Mouse (Mus musculus): ENCODE results near the gene Bcas3.

The Bcas3 gene

DNA sequence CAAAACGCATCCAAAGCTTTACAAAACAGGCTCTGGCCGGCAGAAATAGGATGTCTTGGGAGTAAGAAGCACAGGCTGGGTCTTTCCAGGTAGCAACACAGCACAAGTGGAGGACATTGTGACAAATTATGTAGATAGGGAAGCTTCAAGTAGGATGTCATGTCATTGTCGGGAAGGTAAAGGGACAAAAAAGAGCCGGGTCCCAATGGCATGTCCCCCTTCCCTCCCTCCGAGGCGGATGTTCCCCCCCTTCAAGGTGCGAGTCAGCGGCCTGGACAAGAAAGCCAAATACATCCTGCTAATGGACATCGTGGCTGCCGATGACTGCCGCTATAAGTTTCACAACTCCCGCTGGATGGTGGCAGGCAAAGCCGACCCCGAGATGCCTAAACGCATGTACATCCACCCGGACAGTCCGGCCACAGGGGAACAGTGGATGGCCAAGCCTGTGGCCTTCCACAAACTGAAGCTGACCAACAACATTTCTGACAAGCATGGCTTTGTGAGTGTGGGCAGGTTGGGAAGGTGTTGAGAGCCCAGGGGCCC, 481.5 kb downstream of the Bcas3 start:
- no peak for DNase-seq

- no peak for DNase-seq
Observed at GRCm38 (mm10) chr11:85835001-85835752, 482.2 kb downstream of the Bcas3 start.

DNA sequence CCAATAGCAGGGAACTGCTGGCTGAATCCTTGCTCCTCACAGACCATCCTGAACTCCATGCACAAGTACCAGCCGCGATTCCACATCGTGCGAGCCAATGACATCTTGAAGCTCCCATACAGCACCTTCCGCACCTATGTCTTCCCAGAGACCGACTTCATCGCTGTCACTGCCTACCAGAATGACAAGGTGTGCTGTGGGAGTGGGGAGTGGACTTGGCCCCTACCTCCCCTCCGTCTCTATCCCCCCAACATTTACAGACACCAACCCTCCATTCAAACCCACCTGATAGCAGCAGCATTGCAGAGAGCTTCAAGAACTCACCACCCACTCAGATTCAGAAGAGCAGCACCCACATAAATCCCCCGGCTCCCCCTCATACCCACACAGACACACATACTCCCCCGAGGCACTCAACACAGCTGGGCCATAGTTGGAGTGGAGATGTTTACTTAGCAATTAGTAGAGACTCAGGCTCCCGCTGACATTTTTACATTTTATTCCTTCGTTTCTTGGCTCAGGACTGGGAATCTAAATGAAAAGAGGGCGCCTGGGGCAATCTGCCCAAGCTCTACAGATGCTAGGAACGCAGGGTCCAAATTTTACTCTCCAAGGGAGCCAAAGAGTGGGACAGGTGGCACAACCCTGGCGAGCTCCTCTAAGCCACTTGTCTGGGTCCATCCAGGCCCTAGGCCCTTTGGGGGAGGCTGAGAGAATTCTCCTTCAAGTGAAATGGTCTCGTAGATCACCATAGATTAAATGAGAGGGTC, 483.0 kb downstream of the Bcas3 start:
- DNase-seq: peak in 1 of 2 experiments; percentile 12

GRCm38 (mm10) chr11:85836523-85837290, 483.7 kb downstream of the Bcas3 start:
- peak in 1 of 2 experiments; percentile 44 for DNase-seq

DNA sequence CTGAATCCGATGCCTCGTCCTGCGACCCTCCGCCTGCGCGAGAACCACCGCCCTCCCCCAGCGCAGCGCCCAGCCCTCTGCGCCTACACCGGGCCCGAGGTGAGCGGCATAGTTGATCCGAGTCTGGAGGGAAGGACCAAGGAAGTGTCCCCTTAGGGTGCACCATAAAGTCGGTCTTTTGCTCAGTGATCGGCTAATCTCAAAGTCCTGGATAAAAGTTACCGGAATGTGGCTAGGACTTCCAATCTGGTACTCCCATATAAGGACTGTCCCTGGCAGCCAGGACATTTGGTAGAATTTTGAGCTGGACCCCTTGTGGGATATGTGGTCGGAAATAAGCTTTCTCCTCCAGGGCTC, 484.3 kb downstream of the Bcas3 start:
- DNase-seq: no peak

GRCm38 (mm10) chr11:85837648-85838423, 484.9 kb downstream of the Bcas3 start:
- peak in 1 of 2 experiments; percentile 41 for DNase-seq

GRCm38 (mm10) chr11:85838424-85839257, 485.7 kb downstream of the Bcas3 start:
- DNase-seq: peak in 1 of 2 experiments; percentile 4

- peak in 1 of 2 experiments; percentile 5 for DNase-seq
Observed at GRCm38 (mm10) chr11:85839258-85840030, 486.5 kb downstream of the Bcas3 start.

- DNase-seq: peak in 1 of 2 experiments; percentile 9
Observed at GRCm38 (mm10) chr11:85840031-85840802, 487.2 kb downstream of the Bcas3 start.

DNA sequence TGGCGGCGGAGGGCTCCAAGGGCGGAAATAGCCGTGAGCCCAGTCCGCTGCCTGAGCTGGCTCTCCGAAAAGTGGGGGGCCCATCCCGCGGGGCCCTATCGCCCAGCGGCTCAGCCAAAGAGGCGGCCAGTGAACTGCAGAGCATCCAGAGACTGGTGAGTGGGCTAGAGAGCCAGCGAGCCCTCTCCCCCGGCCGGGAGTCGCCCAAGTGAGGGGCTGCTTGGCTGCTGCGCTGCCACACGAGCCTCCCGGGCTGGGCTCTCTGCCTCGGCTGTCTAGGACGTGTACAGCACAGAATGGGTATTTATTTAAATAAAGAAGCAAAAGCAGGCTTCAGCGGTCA, 487.8 kb downstream of the Bcas3 start:
- DNase-seq: no peak

GRCm38 (mm10) chr11:85841211-85841681, 488.3 kb downstream of the Bcas3 start:
- DNase-seq: no peak

DNA sequence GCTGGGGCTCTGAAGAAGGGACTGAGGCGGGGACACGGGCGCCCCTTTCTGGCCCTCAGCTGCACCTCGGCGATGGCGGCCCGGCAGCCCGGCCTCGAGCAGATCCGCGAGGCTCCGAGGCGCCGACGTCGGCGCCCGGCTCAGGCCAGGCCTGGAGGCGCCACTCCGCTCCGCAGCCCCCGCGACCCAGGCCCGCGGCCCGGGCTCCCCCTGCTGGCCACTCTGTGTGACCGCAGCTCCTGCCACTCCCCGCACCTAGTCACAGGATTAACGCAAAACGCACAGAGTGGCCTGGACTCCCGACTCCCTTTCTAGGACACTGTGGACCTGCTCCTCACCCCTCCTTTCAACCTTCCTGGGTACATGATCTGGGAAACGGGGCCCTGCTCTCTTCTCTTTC, 489.0 kb downstream of the Bcas3 start:
- DNase-seq: peak; percentile 64 to 78

GRCm38 (mm10) chr11:85842596-85843346, 489.8 kb downstream of the Bcas3 start:
- peak in 1 of 2 experiments; percentile 6 for DNase-seq

GRCm38 (mm10) chr11:85843347-85843692, 490.4 kb downstream of the Bcas3 start:
- peak; percentile 49 to 67 for DNase-seq

- DNase-seq: peak; percentile 82 to 87
Observed at GRCm38 (mm10) chr11:85844144-85844965, 491.4 kb downstream of the Bcas3 start.

GRCm38 (mm10) chr11:85844971-85845370, 492.0 kb downstream of the Bcas3 start:
- DNase-seq: no peak

DNA sequence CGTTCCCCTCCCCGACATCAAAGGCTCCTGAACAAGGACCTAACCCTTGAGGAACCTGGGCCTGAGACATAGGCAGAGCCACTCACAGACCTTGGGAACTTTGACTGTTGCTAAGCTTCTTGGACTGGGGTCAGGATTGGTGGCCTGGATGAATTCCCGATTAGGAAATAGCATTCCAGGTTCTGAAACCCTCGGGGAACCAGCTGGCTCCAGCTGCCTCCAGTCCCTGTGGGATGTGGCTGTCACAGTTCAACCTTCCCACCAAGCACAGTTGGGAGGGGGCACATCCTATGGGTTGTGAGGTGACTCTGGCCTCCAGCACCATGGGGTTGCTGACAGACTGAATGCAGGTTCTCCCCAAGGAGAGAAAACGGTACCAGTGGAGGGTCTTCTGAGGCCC, 493.0 kb downstream of the Bcas3 start:
- DNase-seq: peak in 1 of 2 experiments; percentile 3

DNA sequence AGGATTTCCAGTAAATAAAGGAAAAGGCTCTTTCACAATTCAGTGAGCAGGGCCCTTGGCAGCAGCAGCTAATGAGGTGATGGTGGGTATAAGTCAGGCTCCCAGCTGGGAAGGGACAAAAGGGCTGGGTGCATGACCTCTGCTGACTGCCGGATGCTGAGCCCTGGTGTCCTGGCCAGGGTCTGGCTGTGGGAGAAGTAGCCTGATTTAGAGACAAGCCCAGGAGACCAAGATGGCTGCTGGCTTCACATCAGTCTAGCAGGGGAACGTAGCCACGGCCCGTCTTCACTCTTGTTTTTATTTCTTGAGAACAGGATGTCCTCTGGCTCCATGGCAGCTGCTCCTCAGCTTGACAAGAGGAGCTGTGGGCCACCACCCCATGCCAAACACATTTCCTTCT, 493.5 kb downstream of the Bcas3 start:
- DNase-seq: peak in 1 of 2 experiments; percentile 2

Data from cerebellum, postnatal 25 days (tissue).